Mouse (Mus musculus): ENCODE measurements around the gene Fth1. TPM values are rescaled to one million over a fixed set of nuclear protein-coding genes. Genes with fewer than 3 reads are reported as not detected.
A peak's percentile ranks its signal among the peaks of the same experiment; 100 is the strongest.

Gene Fth1
- polyA plus RNA-seq, 1 experiment from 2014 or later, result 1,957 TPM

GRCm38 (mm10) chr19:10023304-10023758, 42.9 kb downstream of the Fth1 start:
- Histone ChIP-seq H3K9ac (ENCODE audit: low read length) (peak overlapping the region; percentile 34; the same call in 1 of the 2 replicates), H3K27me3 (ENCODE audit: control insufficient read depth, insufficient read depth, low read depth, low read length) (no peaks in the 10 kb centered on the region), H3K27ac (ENCODE audit: low read length) (peak overlapping the region; percentile 75), H3K4me1 (replicated peaks; ENCODE audit: control insufficient read depth, insufficient read depth, low read length) (peaks cover 63% of the 10 kb centered on the region), H3K9me3 (ENCODE audit: control insufficient read depth, low read length) (no peaks in the 10 kb centered on the region), H3K4me3 (ENCODE audit: low read length) (no peak overlapping the region), H3K36me3 (ENCODE audit: control insufficient read depth, insufficient read depth, low read length) (0 out of 2 replicates have a peak, but pooled peaks cover 4% of the 10 kb centered on the region), H3K4me2 (ENCODE audit: low read depth, low read length) (no peak overlapping the region)
- ATAC-seq (ENCODE audit: low read depth), result peak; percentile 12; the same call in 1 of the 2 replicates
- 41% methylated on average over 9 of the region's 9 CpGs for WGBS

- H3K27me3 ChIP-seq (ENCODE audit: control insufficient read depth, insufficient read depth, low read depth, low read length), result no peaks in the 10 kb centered on the region
- peak; percentile 89 for ATAC-seq (ENCODE audit: low read depth)
- WGBS, result 11% methylated on average over 8 of the region's 8 CpGs
- H3K36me3 ChIP-seq (ENCODE audit: control insufficient read depth, insufficient read depth, low read length), result peaks cover 8% of the 10 kb centered on the region
- H3K4me3 ChIP-seq (ENCODE audit: low read length), result no peak overlapping the region
- peaks cover 49% of the 10 kb centered on the region for H3K4me1 ChIP-seq (replicated peaks; ENCODE audit: control insufficient read depth, insufficient read depth, low read length)
- H3K9me3 ChIP-seq (ENCODE audit: control insufficient read depth, low read length), result no peaks in the 10 kb centered on the region
- peak overlapping the region; percentile 95 for H3K27ac ChIP-seq (ENCODE audit: low read length)
- H3K9ac ChIP-seq (ENCODE audit: low read length), result peak overlapping the region; percentile 51
- H3K4me2 ChIP-seq (ENCODE audit: low read depth, low read length), result peak overlapping the region; percentile 29
Measured at GRCm38 (mm10) chr19:10025169-10025875, 44.9 kb downstream of the Fth1 start.

- Histone ChIP-seq H3K27me3 (ENCODE audit: control insufficient read depth, insufficient read depth, low read depth, low read length) (no peaks in the 10 kb centered on the region), H3K4me3 (ENCODE audit: low read length) (no peak overlapping the region), H3K36me3 (ENCODE audit: control insufficient read depth, insufficient read depth, low read length) (peaks cover 8% of the 10 kb centered on the region), H3K9ac (ENCODE audit: low read length) (no peak overlapping the region), H3K4me2 (ENCODE audit: low read depth, low read length) (no peak overlapping the region), H3K9me3 (ENCODE audit: control insufficient read depth, low read length) (no peaks in the 10 kb centered on the region), H3K27ac (ENCODE audit: low read length) (no peak overlapping the region), H3K4me1 (replicated peaks; ENCODE audit: control insufficient read depth, insufficient read depth, low read length) (peaks cover 25% of the 10 kb centered on the region)
- no peak for ATAC-seq (ENCODE audit: low read depth)
- WGBS, result 88% methylated on average over 2 of the region's 2 CpGs
Measured at GRCm38 (mm10) chr19:10029746-10030145, 49.3 kb downstream of the Fth1 start.

DNA sequence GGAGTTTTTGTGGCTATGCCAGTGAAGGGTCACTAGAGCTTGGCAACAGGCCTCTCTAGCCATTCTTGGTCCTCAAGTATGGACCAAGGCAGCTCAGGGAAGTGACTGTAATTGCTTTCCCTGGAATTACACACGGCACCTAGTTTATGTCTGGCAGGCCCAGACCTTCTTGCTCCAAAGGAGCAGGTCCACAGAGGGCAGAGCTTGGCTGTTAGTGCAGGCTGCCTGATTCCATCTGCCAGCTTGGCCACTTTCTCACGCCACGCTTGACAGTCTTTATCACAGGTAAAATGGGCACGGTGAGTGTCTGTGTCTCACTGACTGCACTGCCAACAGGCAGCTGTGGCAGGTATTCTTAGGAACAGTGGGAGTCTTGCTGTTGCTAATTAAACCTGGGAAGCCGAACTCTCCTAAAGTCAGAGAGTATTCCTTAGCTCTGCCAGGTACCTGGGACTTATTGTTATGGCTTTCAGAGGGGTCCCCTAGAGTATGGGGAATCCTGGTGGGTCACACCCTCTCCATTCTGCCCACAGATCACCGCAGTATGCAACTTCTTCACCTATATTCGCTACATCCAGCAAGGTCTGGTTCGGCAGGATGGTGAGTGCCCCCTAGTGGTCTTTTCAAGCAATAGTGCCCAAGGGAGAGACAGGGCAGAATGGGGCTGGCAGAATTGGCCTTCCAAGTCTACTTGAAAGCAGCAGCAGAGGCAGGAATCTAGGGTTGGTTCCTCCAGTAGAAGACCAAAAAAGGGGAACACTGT, 53.0 kb downstream of the Fth1 start:
- no peaks in the 10 kb centered on the region for H3K27me3 ChIP-seq (ENCODE audit: control insufficient read depth, insufficient read depth, low read depth, low read length)
- H3K9me3 ChIP-seq (ENCODE audit: control insufficient read depth, low read length), result no peaks in the 10 kb centered on the region
- no peak overlapping the region for H3K4me2 ChIP-seq (ENCODE audit: low read depth, low read length)
- WGBS, result 40% methylated on average over 8 of the region's 8 CpGs
- no peak overlapping the region for H3K4me3 ChIP-seq (ENCODE audit: low read length)
- peaks cover 30% of the 10 kb centered on the region for H3K4me1 ChIP-seq (replicated peaks; ENCODE audit: control insufficient read depth, insufficient read depth, low read length)
- H3K36me3 ChIP-seq (ENCODE audit: control insufficient read depth, insufficient read depth, low read length), result peaks cover 4% of the 10 kb centered on the region
- H3K27ac ChIP-seq (ENCODE audit: low read length), result no peak overlapping the region
- ATAC-seq (ENCODE audit: low read depth), result 0 out of 2 replicates have a peak, but pooled peaks have one; percentile 29
- H3K9ac ChIP-seq (ENCODE audit: low read length), result no peak overlapping the region

- H3K27me3 ChIP-seq (ENCODE audit: control insufficient read depth, insufficient read depth, low read depth, low read length), result no peaks in the 10 kb centered on the region
- H3K4me3 ChIP-seq (ENCODE audit: low read length), result no peak overlapping the region
- ATAC-seq (ENCODE audit: low read depth), result no peak
- no peaks in the 10 kb centered on the region for H3K9me3 ChIP-seq (ENCODE audit: control insufficient read depth, low read length)
- H3K9ac ChIP-seq (ENCODE audit: low read length), result 0 out of 2 replicates have a peak overlapping the region, but pooled peaks have one; percentile 2
- H3K36me3 ChIP-seq (ENCODE audit: control insufficient read depth, insufficient read depth, low read length), result peaks cover 4% of the 10 kb centered on the region
- peaks cover 36% of the 10 kb centered on the region for H3K4me1 ChIP-seq (replicated peaks; ENCODE audit: control insufficient read depth, insufficient read depth, low read length)
- H3K27ac ChIP-seq (ENCODE audit: low read length), result no peak overlapping the region
- WGBS, result 84% methylated on average over 5 of the region's 5 CpGs
- H3K4me2 ChIP-seq (ENCODE audit: low read depth, low read length), result no peak overlapping the region
Measured at GRCm38 (mm10) chr19:10034356-10034755, 54.0 kb downstream of the Fth1 start.

Other genes with a start within 250 kb of the Fth1 start
- not detected in 2 replicates for gene Scgb2a2, start 133.0 kb upstream of the Fth1 start, polyA plus RNA-seq (2015; fragmentation: Nextera tagmentation; extraction: Ambion mirVana)
- 99.7 and 108 TPM in 2 replicates for gene Incenp, start 81.0 kb upstream of the Fth1 start, polyA plus RNA-seq (2015; fragmentation: Nextera tagmentation; extraction: Ambion mirVana)
- 1.1 and 1.4 TPM in 2 replicates for gene Best1, start 21.0 kb downstream of the Fth1 start, polyA plus RNA-seq (2015; fragmentation: Nextera tagmentation; extraction: Ambion mirVana)
- gene Rab3il1, start 21.1 kb downstream of the Fth1 start, polyA plus RNA-seq (2015; fragmentation: Nextera tagmentation; extraction: Ambion mirVana), result 30.3 and 33.0 TPM in 2 replicates
- gene Fads3, start 61.0 kb downstream of the Fth1 start, polyA plus RNA-seq (2015; fragmentation: Nextera tagmentation; extraction: Ambion mirVana), result 72.0 and 76.0 TPM in 2 replicates
- 67.5 and 74.5 TPM in 2 replicates for gene Fads2, start 121.1 kb downstream of the Fth1 start, polyA plus RNA-seq (2015; fragmentation: Nextera tagmentation; extraction: Ambion mirVana)
- 78.2 and 91.0 TPM in 2 replicates for gene Fads1, start 202.3 kb downstream of the Fth1 start, polyA plus RNA-seq (2015; fragmentation: Nextera tagmentation; extraction: Ambion mirVana)
- 488 and 498 TPM in 2 replicates for gene Tmem258, start 223.4 kb downstream of the Fth1 start, polyA plus RNA-seq (2015; fragmentation: Nextera tagmentation; extraction: Ambion mirVana)
- gene Fen1, start 223.6 kb downstream of the Fth1 start, polyA plus RNA-seq (2015; fragmentation: Nextera tagmentation; extraction: Ambion mirVana), result 99.0 and 106 TPM in 2 replicates